Mouse (Mus musculus): ENCODE results near the gene Hhat.

Gene Hhat

DNA sequence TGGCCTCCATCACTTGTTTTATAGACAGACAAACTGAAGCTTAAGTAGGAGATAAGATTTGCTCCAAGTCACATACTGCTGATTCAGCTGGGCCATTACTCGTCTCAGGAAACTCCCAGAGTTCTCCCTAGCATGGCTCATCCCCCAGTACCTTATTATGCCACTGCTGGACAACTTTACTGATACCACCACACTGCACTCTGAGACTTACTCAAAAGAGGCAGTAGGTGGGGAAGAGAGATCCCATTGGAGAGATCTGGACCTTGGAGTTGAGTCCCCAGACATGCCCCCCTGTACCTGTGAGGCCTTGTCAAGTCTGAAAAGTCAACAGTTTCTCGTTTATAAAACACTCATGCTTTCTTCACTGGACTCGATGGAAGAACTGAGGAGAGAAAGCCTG is 131.8 kb downstream of the Hhat start:
- H3K27me3 ChIP-seq (ENCODE audit: insufficient read depth, low read length), result no peaks in the 10 kb centered on the region
- no peak overlapping the region for H3K4me3 ChIP-seq (replicated peaks; ENCODE audit: low read length)
- H3K36me3 ChIP-seq (ENCODE audit: insufficient read depth, low read length), result no peaks in the 10 kb centered on the region
- peaks cover 10% of the 10 kb centered on the region for H3K9me3 ChIP-seq (ENCODE audit: low read length)
- no peaks in the 10 kb centered on the region for H3K4me1 ChIP-seq (replicated peaks; ENCODE audit: low read depth, low read length)
- TF ChIP-seq NANOG (IDR thresholded peaks at IDR 0.05; ENCODE audit: borderline replicate concordance, low read length) (no peak), POU5F1 (IDR thresholded peaks at IDR 0.05; ENCODE audit: borderline replicate concordance, low read length) (no peak), CTCF (conservative IDR thresholded peaks at IDR 0.05; ENCODE audit: low read length) (no peak)

DNA sequence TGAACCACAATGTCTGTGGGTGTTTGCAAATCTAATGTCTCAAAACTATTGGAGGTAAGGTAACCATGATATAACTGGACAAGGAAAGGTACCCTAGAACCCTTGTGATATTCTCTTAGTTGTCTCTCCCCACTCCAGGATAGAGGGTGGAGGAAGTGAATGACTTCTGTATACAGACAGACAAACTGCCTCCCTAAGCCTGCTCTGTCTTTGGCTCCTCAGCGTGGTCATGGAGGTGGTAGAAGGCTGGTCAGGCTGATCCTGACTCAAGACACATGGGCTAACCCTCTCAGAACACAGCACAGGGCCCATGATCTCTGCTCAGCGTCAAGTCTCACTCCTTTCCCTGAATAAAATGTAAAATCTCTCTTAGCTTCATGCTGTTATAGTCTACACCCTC is 149.2 kb downstream of the Hhat start:
- Histone ChIP-seq H3K4me3 (replicated peaks; ENCODE audit: low read length) (no peak overlapping the region), H3K4me1 (replicated peaks; ENCODE audit: low read depth, low read length) (no peaks in the 10 kb centered on the region), H3K9me3 (ENCODE audit: low read length) (no peaks in the 10 kb centered on the region), H3K36me3 (ENCODE audit: insufficient read depth, low read length) (no peaks in the 10 kb centered on the region), H3K27me3 (ENCODE audit: insufficient read depth, low read length) (no peaks in the 10 kb centered on the region)
- TF ChIP-seq CTCF (conservative IDR thresholded peaks at IDR 0.05; ENCODE audit: low read length) (no peak), NANOG (IDR thresholded peaks at IDR 0.05; ENCODE audit: borderline replicate concordance, low read length) (no peak), POU5F1 (IDR thresholded peaks at IDR 0.05; ENCODE audit: borderline replicate concordance, low read length) (no peak)

DNA sequence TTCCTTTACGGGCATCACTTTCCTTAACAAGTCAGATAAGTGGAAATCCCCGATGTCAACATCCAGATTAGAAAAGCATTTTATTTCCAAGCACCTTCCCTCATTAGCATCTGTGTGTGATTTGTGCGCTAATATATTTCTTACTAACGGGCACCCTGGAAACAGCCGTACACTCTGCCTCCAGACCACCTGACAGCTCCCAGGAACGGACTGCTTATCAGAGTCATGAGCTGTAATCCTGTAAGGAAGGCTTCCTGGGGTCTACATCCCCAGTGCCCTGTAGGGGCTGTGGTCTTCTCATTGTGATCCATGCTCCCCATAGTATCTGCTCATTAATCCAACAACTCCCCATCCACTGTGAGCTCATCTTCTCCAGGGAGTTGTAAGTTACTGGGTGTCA is 157.8 kb downstream of the Hhat start:
- Histone ChIP-seq H3K9me3 (ENCODE audit: low read length) (no peaks in the 10 kb centered on the region), H3K4me1 (replicated peaks; ENCODE audit: low read depth, low read length) (no peaks in the 10 kb centered on the region), H3K27me3 (ENCODE audit: insufficient read depth, low read length) (no peaks in the 10 kb centered on the region), H3K36me3 (ENCODE audit: insufficient read depth, low read length) (no peaks in the 10 kb centered on the region), H3K4me3 (replicated peaks; ENCODE audit: low read length) (no peak overlapping the region)
- TF ChIP-seq POU5F1 (IDR thresholded peaks at IDR 0.05; ENCODE audit: borderline replicate concordance, low read length), result no peak
- TF ChIP-seq NANOG (IDR thresholded peaks at IDR 0.05; ENCODE audit: borderline replicate concordance, low read length), result no peak
- no peak for TF ChIP-seq CTCF (conservative IDR thresholded peaks at IDR 0.05; ENCODE audit: low read length)

DNA sequence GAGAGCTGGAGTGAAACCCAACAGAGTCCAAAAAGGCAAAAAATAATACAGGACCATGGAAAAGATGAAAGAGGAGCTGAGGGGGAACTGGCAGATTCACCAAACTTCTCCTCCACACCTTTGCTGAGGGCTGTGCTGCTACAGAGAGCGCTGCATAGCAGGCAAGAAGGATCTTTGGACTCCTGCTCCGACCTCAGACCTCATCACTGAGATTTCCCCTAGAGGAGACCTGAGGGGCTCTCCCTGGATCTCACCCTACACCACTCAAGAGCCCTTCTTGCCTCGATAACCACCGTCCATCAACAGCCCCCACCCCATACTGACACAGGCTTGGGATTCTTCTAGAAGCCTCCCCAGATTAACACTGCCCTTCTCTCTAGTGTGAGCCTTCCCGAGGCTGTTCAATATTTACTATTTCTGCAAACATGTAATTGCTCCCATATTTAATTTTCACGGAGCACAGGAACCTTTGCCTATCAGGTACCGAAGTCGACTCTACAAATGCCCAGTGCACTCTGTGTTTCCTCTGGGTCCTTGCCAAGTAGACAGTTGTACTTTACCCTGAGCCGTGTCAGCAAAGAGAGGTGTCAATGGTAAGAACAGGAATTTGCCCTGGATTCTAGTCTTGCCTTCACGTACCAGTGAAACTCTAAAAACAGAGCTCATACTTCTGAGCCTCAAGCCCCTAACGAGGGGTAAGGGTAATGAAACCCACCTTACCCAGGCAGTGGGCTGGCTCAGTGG is 158.9 kb downstream of the Hhat start:
- no peaks in the 10 kb centered on the region for H3K36me3 ChIP-seq (ENCODE audit: insufficient read depth, low read length)
- TF ChIP-seq POU5F1 (IDR thresholded peaks at IDR 0.05; ENCODE audit: borderline replicate concordance, low read length) (no peak), NANOG (IDR thresholded peaks at IDR 0.05; ENCODE audit: borderline replicate concordance, low read length) (no peak), CTCF (conservative IDR thresholded peaks at IDR 0.05; ENCODE audit: low read length) (no peak)
- H3K9me3 ChIP-seq (ENCODE audit: low read length), result no peaks in the 10 kb centered on the region
- H3K4me3 ChIP-seq (replicated peaks; ENCODE audit: low read length), result no peak overlapping the region
- H3K4me1 ChIP-seq (replicated peaks; ENCODE audit: low read depth, low read length), result no peaks in the 10 kb centered on the region
- H3K27me3 ChIP-seq (ENCODE audit: insufficient read depth, low read length), result no peaks in the 10 kb centered on the region

DNA sequence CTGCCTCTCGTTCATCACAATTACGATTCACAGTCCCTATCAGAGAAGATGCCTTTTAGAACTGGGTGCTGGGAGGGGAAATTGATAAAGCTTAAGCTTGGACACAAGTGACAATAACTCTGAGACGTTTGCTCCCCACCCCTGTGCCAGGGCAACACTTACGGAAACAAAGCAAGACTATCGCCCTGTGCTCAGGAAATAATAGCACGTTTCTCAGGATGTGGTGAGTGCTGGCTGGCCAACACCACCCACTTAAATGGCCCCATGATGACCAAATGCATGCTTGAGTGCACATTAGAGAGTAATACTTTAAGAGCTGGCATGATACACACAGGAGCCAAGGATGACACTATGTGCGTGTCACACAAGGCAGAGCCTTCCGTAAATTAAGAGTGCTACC is 164.1 kb downstream of the Hhat start:
- Histone ChIP-seq H3K4me1 (replicated peaks; ENCODE audit: low read depth, low read length) (no peaks in the 10 kb centered on the region), H3K4me3 (replicated peaks; ENCODE audit: low read length) (no peak overlapping the region), H3K36me3 (ENCODE audit: insufficient read depth, low read length) (no peaks in the 10 kb centered on the region), H3K27me3 (ENCODE audit: insufficient read depth, low read length) (no peaks in the 10 kb centered on the region), H3K9me3 (ENCODE audit: low read length) (no peaks in the 10 kb centered on the region)
- TF ChIP-seq CTCF (conservative IDR thresholded peaks at IDR 0.05; ENCODE audit: low read length) (no peak), NANOG (IDR thresholded peaks at IDR 0.05; ENCODE audit: borderline replicate concordance, low read length) (no peak), POU5F1 (IDR thresholded peaks at IDR 0.05; ENCODE audit: borderline replicate concordance, low read length) (no peak)

DNA sequence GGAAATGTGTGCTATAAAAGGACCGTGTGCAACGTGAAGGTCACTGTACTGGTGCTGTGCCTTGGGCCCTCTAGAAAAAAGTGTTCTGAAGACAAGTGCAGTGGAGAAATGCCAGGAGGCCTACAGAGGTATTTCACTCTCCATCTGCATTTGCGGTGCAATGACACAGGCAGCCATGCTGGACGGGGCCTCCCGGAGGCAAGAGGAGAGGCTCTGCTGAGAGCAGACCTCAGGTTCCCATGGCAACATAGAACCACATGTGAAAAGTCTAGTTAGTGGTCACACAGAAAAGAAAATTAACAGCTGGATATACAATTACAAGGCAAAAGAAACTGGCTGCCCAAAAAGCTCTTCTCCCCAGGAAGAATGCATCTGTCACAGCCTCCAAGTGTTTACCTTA is 166.6 kb downstream of the Hhat start:
- Histone ChIP-seq H3K4me3 (replicated peaks; ENCODE audit: low read length) (no peak overlapping the region), H3K4me1 (replicated peaks; ENCODE audit: low read depth, low read length) (peaks cover 2% of the 10 kb centered on the region), H3K27me3 (ENCODE audit: insufficient read depth, low read length) (no peaks in the 10 kb centered on the region), H3K9me3 (ENCODE audit: low read length) (no peaks in the 10 kb centered on the region), H3K36me3 (ENCODE audit: insufficient read depth, low read length) (no peaks in the 10 kb centered on the region)
- TF ChIP-seq POU5F1 (IDR thresholded peaks at IDR 0.05; ENCODE audit: borderline replicate concordance, low read length) (no peak), NANOG (IDR thresholded peaks at IDR 0.05; ENCODE audit: borderline replicate concordance, low read length) (no peak), CTCF (conservative IDR thresholded peaks at IDR 0.05; ENCODE audit: low read length) (no peak)

DNA sequence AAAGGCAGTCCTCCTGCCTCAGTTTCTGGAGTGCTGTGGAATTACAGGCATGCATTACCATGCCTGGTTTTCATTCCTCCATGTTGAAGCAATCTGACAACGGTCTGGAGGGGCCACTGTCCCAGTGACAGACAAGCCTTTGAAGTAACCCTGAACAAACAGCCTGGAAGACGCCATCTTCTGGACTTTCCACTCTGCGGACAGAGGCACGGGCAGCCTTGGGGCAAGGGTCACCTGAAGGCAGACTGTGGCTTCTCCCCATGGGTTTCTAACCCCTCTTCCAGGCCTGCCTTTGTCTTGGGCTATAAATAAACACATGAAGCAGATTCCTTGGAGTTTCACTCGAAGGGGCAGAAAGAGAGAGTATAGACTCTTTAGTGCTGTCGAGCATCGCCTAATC is 167.5 kb downstream of the Hhat start:
- Histone ChIP-seq H3K27me3 (ENCODE audit: insufficient read depth, low read length) (no peaks in the 10 kb centered on the region), H3K4me1 (replicated peaks; ENCODE audit: low read depth, low read length) (peaks cover 11% of the 10 kb centered on the region), H3K36me3 (ENCODE audit: insufficient read depth, low read length) (no peaks in the 10 kb centered on the region), H3K9me3 (ENCODE audit: low read length) (no peaks in the 10 kb centered on the region), H3K4me3 (replicated peaks; ENCODE audit: low read length) (no peak overlapping the region)
- TF ChIP-seq NANOG (IDR thresholded peaks at IDR 0.05; ENCODE audit: borderline replicate concordance, low read length) (no peak), CTCF (conservative IDR thresholded peaks at IDR 0.05; ENCODE audit: low read length) (no peak), POU5F1 (IDR thresholded peaks at IDR 0.05; ENCODE audit: borderline replicate concordance, low read length) (no peak)

DNA sequence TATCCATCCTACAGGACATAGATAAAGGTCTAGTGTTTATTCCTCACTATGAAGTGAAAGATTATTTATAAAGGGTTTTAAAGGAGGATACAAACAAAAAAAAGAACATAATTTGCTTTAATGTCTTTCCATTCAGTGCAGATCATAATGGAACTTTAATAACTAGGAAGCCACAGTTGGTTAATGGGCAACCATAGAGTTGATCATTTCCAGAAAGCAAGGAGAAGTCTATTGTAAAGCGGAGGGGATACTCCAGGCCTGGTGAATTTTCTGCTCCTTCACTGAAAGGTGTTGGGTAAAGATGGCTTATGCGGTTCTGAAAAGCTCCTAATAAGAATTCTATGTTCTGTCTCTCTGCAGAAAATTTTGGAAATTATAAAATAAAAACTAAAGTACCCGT is 169.8 kb downstream of the Hhat start:
- Histone ChIP-seq H3K27me3 (ENCODE audit: insufficient read depth, low read length) (no peaks in the 10 kb centered on the region), H3K36me3 (ENCODE audit: insufficient read depth, low read length) (no peaks in the 10 kb centered on the region), H3K4me3 (replicated peaks; ENCODE audit: low read length) (no peak overlapping the region), H3K4me1 (replicated peaks; ENCODE audit: low read depth, low read length) (peaks cover 12% of the 10 kb centered on the region), H3K9me3 (ENCODE audit: low read length) (no peaks in the 10 kb centered on the region)
- TF ChIP-seq CTCF (conservative IDR thresholded peaks at IDR 0.05; ENCODE audit: low read length), result no peak
- no peak for TF ChIP-seq NANOG (IDR thresholded peaks at IDR 0.05; ENCODE audit: borderline replicate concordance, low read length)
- TF ChIP-seq POU5F1 (IDR thresholded peaks at IDR 0.05; ENCODE audit: borderline replicate concordance, low read length), result no peak

DNA sequence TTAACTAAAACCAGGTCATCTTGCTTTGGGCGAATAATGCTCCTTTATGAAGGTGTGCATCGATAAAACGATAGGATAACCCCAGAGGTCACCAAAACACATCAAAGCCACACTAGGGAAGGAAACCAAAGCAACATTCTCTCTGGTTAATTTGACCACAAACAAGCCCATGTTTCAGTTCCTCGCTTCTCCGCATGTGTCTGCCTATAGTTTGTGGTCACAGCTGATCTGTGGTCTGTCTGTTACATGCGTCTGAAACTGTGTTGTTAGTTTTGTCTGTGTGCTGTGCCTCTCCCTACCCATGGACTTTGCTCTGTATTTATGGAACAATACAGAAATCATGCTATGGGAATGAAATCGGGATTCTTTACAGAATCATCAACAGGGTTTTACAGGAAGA is 171.3 kb downstream of the Hhat start:
- TF ChIP-seq POU5F1 (IDR thresholded peaks at IDR 0.05; ENCODE audit: borderline replicate concordance, low read length), result no peak

More for the DNA sequence above, 171.3 kb downstream of the Hhat start:
- Histone ChIP-seq H3K4me3 (replicated peaks; ENCODE audit: low read length) (no peak overlapping the region), H3K36me3 (ENCODE audit: insufficient read depth, low read length) (no peaks in the 10 kb centered on the region), H3K4me1 (replicated peaks; ENCODE audit: low read depth, low read length) (peaks cover 12% of the 10 kb centered on the region), H3K9me3 (ENCODE audit: low read length) (no peaks in the 10 kb centered on the region), H3K27me3 (ENCODE audit: insufficient read depth, low read length) (no peaks in the 10 kb centered on the region)

All from E14TG2a.4 (cell line).